Mouse (Mus musculus) mouse trophoblast stem cell (cell line): ENCODE results near the gene Alpk3.

Source experiments
- in situ Hi-C, 2 experiments: fragments of 300-500 bp; cut with MseI, MboI; formaldehyde crosslinking; loops; 2 replicates in 1 of 2; 3 replicates in 1 of 2; pipeline ENCODE4 v1.15.1; 2025

Alpk3 gene

GRCm38 (mm10) chr7:81057471-81057870 lies at the start of gene Alpk3:
TSS of gene Alpk3 (plus strand) at chr7:81057600.
- in situ Hi-C loops, result no loop called here

- in situ Hi-C loops, result no loop called here
Measured at GRCm38 (mm10) chr7:81008285-81008684, 49.1 kb upstream of the Alpk3 start.

- in situ Hi-C loops, result no loop called here
Measured at GRCm38 (mm10) chr7:81011576-81011975, 45.8 kb upstream of the Alpk3 start.

- in situ Hi-C loops, result no loop called here
Measured at GRCm38 (mm10) chr7:81020307-81020706, 37.1 kb upstream of the Alpk3 start.

GRCm38 (mm10) chr7:81022731-81023130 lies 34.7 kb upstream of the Alpk3 start:
- in situ Hi-C loops, result no loop called here

- in situ Hi-C loops, result no loop called here
Measured at GRCm38 (mm10) chr7:81024118-81024517, 33.3 kb upstream of the Alpk3 start.

- in situ Hi-C loops, result no loop called here
Measured at GRCm38 (mm10) chr7:81024651-81025050, 32.7 kb upstream of the Alpk3 start.

- in situ Hi-C loops, result no loop called here
Measured at GRCm38 (mm10) chr7:81025751-81026150, 31.6 kb upstream of the Alpk3 start.

GRCm38 (mm10) chr7:81039711-81040110 lies 17.7 kb upstream of the Alpk3 start:
- in situ Hi-C loops, result no loop called here

- in situ Hi-C loops, result no loop called here
Measured at GRCm38 (mm10) chr7:81043023-81043620, 14.3 kb upstream of the Alpk3 start.

- in situ Hi-C loops, result no loop called here
Measured at GRCm38 (mm10) chr7:81047847-81048246, 9.6 kb upstream of the Alpk3 start.

GRCm38 (mm10) chr7:81048513-81048912 lies 8.9 kb upstream of the Alpk3 start:
- in situ Hi-C loops, result no loop called here

- in situ Hi-C loops, result no loop called here
Measured at GRCm38 (mm10) chr7:81049966-81050365, 7.4 kb upstream of the Alpk3 start.

- in situ Hi-C loops, result no loop called here
Measured at GRCm38 (mm10) chr7:81055709-81056370, 1.6 kb upstream of the Alpk3 start.

- in situ Hi-C loops, result no loop called here
Measured at GRCm38 (mm10) chr7:81057901-81058711, 706 bp downstream of the Alpk3 start.

GRCm38 (mm10) chr7:81058712-81059154 lies 1.3 kb downstream of the Alpk3 start:
- in situ Hi-C loops, result no loop called here

- in situ Hi-C loops, result no loop called here
Measured at GRCm38 (mm10) chr7:81059388-81059787, 2.0 kb downstream of the Alpk3 start.

- in situ Hi-C loops, result loop anchor here in 1 of 2 experiments (10.0 kb wide), 1 partner anchor 176 kb away; no protein-coding TSS in a partner anchor
Measured at GRCm38 (mm10) chr7:81060908-81061307, 3.5 kb downstream of the Alpk3 start.

- in situ Hi-C loops, result loop anchor here in 1 of 2 experiments (10.0 kb wide), 1 partner anchor 177 kb away; no protein-coding TSS in a partner anchor
Measured at GRCm38 (mm10) chr7:81061936-81062335, 4.5 kb downstream of the Alpk3 start.

- in situ Hi-C loops, result loop anchor here in 1 of 2 experiments (10.0 kb wide), 1 partner anchor 179 kb away; no protein-coding TSS in a partner anchor
Measured at GRCm38 (mm10) chr7:81063332-81063731, 5.9 kb downstream of the Alpk3 start.

GRCm38 (mm10) chr7:81066714-81067113 lies 9.3 kb downstream of the Alpk3 start:
- in situ Hi-C loops, result loop anchor here in 1 of 2 experiments (10.0 kb wide), 1 partner anchor 182 kb away; no protein-coding TSS in a partner anchor

GRCm38 (mm10) chr7:81072463-81072862 lies 15.1 kb downstream of the Alpk3 start:
- in situ Hi-C loops, result no loop called here
